Mouse (Mus musculus) CD4-positive, CD25-positive, alpha-beta regulatory T cell, adult 4 months (primary cell): Measurements from ENCODE around the gene Gm21900. TPM values are rescaled to one million over a fixed set of nuclear protein-coding genes. Genes with fewer than 3 reads are reported as not detected.
"Not testable (repeated sequence)": the region's sequence is repeated elsewhere in the genome, so short reads cannot be mapped to it uniquely, and the experiment has no call there.

ENCODE experiments used
- ATAC-seq: one replicate; pipeline ENCODE4 v1.8.0; 2017
- polyA plus RNA-seq, 2 experiments: library from polyadenylated mRNA; unstranded; fragments of 100-300 nt; shearing (Covaris generic); gene quantifications; one replicate each; pipeline ENCODE4 v1.2.1; 2017

Gm21900 gene
- not detected for polyA plus RNA-seq

DNA sequence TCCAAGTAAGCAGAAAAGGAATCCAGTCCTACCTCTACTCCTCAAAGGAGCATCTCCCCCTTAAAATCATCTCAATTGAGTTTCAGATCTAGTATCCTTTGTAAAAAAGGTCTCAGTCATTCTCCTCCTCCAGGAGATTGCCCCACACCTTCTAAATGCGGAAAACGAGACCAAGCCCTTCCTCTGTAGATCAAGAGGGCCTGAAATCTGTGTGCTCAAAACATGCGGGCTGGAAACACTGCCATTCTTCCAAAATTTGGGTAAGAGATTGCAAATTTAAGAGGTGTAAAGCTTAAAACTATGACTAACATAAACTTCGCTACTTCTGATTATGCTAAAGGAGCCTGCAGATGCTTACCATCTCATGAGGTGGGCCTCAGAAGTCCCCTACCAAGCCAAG lies at the start of gene Gm21900:
Gm21900 (plus strand) TSS at position 301 of the 400 bp plus-strand sequence.
- not testable (repeated sequence) for ATAC-seq

DNA sequence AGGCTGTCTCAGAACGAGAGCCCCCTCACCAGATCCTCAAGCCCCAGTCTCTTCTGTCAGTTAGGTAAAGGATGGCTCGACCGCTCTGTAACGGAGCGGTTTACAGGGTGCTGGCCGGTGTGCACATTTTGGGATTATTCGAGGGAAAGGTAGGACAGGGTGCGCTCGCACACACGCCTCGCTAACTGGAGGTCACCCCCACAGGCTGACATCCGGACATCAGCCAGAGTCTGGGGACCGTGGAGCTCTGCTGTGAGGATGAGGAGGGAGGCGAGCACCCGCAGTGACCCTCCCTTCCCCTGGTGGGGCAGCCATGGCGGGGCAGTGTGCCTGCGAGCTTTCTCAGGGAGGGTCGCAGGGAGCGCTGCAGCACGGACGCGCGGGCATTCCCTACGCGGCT lies 27.4 kb downstream of the Gm21900 start:
- ATAC-seq, result not testable (repeated sequence)

Other genes starting within 250 kb of the Gm21900 start
- gene Gm28510, start 203.6 kb upstream of the Gm21900 start, polyA plus RNA-seq, result not detected
- gene Gm20737, start 80.3 kb upstream of the Gm21900 start, polyA plus RNA-seq, result not detected
- gene Gm21775, start 62.9 kb upstream of the Gm21900 start, polyA plus RNA-seq, result not detected
- gene Gm20777, start 136.1 kb downstream of the Gm21900 start, polyA plus RNA-seq, result not detected